Mouse (Mus musculus) megakaryocyte, embryonic 14.5 days (primary cell): ENCODE measurements around the gene Ppp1r12b. TPM values are rescaled to one million over a fixed set of nuclear protein-coding genes. Genes with fewer than 3 reads are reported as not detected.

ENCODE experiments used
- H3K27me3 ChIP-seq: replicated peaks from 2 replicates; pipeline ENCODE3; 2012; ENCODE audit warnings: inconsistent platforms
- H3K36me3 ChIP-seq: replicated peaks from 2 replicates; pipeline ENCODE3; 2012; ENCODE audit warnings: low read length, inconsistent platforms, mixed read lengths
- H3K4me1 ChIP-seq: 2 replicates; pipeline ENCODE4 v1.6.1; 2012; ENCODE audit warnings: inconsistent platforms
- H3K4me3 ChIP-seq: replicated peaks from 2 replicates; pipeline ENCODE3; 2012; ENCODE audit warnings: moderate library complexity, mild to moderate bottlenecking, inconsistent platforms
- H3K9me3 ChIP-seq: 2 replicates; pipeline ENCODE4 v1.6.1; 2012; ENCODE audit warnings: inconsistent platforms
- FLI1 ChIP-seq: IDR thresholded peaks from 2 replicates; pipeline ENCODE4 v1.6.1; 2012; ENCODE audit warnings: low read length, inconsistent platforms, mixed read lengths
- GATA1 ChIP-seq: IDR thresholded peaks from 3 replicates; pipeline ENCODE4 v1.6.1; 2012; ENCODE audit warnings: mixed read lengths, low read length, inconsistent platforms, borderline replicate concordance
- polyA plus RNA-seq: library from polyadenylated mRNA; stranded (reverse); fragments of >175 nt; gene quantifications from 2 replicates; pipeline ENCODE4 v1.2.3, GENCODE M21; 2012; ENCODE audit warnings: low replicate concordance; ENCODE audit not compliant: insufficient read depth

Ppp1r12b gene
- polyA plus RNA-seq, 1 experiment, result 0.60 TPM

DNA sequence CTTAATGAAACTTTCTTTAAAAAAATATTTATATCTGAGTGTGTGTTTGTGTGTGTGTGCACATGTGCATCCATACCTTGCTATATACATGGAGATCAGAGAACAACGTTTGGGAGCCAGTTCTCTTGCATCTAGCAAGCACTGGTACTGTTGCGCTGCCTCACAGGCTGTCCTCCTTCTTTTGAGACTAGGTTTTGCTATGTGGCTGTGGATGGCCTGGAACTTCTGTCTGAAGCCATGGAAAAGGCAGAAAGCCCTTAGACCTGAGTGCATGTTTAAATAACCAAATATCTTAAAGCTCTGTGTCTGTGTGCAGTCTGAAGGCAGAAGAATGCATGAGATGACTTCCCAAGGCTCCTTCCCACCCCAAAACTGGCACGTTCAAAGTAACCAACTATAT lies 182.9 kb downstream of the Ppp1r12b start:
- Histone ChIP-seq H3K27me3 (no peaks in the 10 kb centered on the region), H3K4me3 (no peak overlapping the region), H3K9me3 (no peaks in the 10 kb centered on the region), H3K36me3 (peaks cover 94% of the 10 kb centered on the region), H3K4me1 (peaks cover 40% of the 10 kb centered on the region)
- TF ChIP-seq GATA1 (no peak), FLI1 (no peak)

DNA sequence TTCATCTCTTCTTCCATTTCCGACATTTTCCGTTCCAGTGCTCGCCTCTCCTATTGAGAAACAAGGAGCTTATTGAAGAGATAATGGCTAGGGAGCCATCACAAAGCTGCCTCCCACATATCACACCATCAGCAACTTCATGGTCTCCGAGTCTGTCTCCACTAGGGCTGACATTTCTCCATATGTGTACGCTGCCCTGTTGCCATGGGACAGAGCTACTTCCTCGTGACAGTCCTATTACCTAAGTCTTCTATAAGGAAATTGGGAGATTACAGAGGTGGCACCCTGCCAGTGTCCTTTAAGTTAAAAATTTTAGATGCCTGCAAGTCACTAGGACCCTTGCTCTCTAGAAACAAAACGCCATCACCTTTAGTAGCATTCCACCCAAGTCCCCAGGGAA lies 183.7 kb downstream of the Ppp1r12b start:
- no peaks in the 10 kb centered on the region for H3K9me3 ChIP-seq
- peaks cover 40% of the 10 kb centered on the region for H3K4me1 ChIP-seq
- H3K27me3 ChIP-seq, result no peaks in the 10 kb centered on the region
- no peak overlapping the region for H3K4me3 ChIP-seq
- peaks cover 94% of the 10 kb centered on the region for H3K36me3 ChIP-seq
- no peak for TF ChIP-seq GATA1
- TF ChIP-seq FLI1, result no peak

GRCm38 (mm10) chr1:134771353-134771752 lies 184.4 kb downstream of the Ppp1r12b start:
- H3K9me3 ChIP-seq, result no peaks in the 10 kb centered on the region
- H3K4me3 ChIP-seq, result no peak overlapping the region
- H3K36me3 ChIP-seq, result peaks cover 94% of the 10 kb centered on the region
- peaks cover 40% of the 10 kb centered on the region for H3K4me1 ChIP-seq
- no peaks in the 10 kb centered on the region for H3K27me3 ChIP-seq
- TF ChIP-seq FLI1 (no peak), GATA1 (no peak)

DNA sequence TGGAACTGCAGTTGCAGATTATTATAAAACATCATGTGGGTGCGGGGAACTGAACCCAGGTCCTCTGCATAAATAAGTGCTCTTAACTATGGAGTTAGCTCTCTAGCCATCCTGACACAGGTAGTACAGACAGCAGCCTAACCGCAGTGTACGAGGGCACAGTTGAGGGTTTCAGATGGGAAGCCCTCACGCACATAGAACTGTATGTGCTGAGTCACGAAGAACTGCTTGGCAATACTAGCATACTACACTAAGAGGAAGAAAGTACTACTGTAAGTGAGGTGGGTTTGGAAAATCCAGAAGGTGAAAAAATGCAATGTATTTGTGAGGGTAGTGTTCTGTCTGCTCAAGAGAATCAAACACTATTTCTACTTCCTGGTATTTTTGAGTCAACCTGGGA lies 185.4 kb downstream of the Ppp1r12b start:
- no peak overlapping the region for H3K4me3 ChIP-seq
- peaks cover 35% of the 10 kb centered on the region for H3K4me1 ChIP-seq
- no peaks in the 10 kb centered on the region for H3K27me3 ChIP-seq
- no peaks in the 10 kb centered on the region for H3K9me3 ChIP-seq
- TF ChIP-seq FLI1, result no peak
- TF ChIP-seq GATA1, result no peak
- H3K36me3 ChIP-seq, result peaks cover 94% of the 10 kb centered on the region

DNA sequence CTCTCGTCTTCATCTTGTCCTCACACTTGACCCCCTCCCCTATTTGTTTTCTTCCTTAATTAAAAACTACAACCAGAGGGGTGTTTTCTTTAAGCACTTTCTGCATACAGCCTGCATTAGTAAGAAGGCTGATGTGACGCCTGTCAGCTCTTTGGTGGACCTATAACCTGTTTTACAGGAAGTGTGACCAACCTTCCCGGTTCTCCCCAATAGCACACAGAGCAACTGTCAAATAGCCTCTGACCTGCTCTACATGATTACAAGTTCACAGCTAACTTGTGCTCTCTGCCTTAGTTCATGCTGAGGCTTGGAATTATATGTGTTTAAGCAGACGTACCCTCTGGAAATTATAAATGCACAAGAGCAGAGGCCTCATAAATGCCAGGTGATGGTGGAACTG lies 189.3 kb downstream of the Ppp1r12b start:
- H3K4me1 ChIP-seq, result peaks cover 19% of the 10 kb centered on the region
- TF ChIP-seq FLI1 (no peak), GATA1 (no peak)
- no peaks in the 10 kb centered on the region for H3K9me3 ChIP-seq
- no peaks in the 10 kb centered on the region for H3K27me3 ChIP-seq
- peaks cover 91% of the 10 kb centered on the region for H3K36me3 ChIP-seq
- no peak overlapping the region for H3K4me3 ChIP-seq

- no peak for TF ChIP-seq GATA1
- no peak for TF ChIP-seq FLI1
- Histone ChIP-seq H3K4me3 (no peak overlapping the region), H3K9me3 (no peaks in the 10 kb centered on the region), H3K4me1 (0 out of 2 replicates have a peak, but pooled peaks cover 7% of the 10 kb centered on the region), H3K36me3 (peaks cover 93% of the 10 kb centered on the region), H3K27me3 (no peaks in the 10 kb centered on the region)
Observed at GRCm38 (mm10) chr1:134764831-134765458, 190.8 kb downstream of the Ppp1r12b start.

- peaks cover 96% of the 10 kb centered on the region for H3K36me3 ChIP-seq
- H3K9me3 ChIP-seq, result no peaks in the 10 kb centered on the region
- no peak for TF ChIP-seq GATA1
- no peak overlapping the region for H3K4me3 ChIP-seq
- 0 out of 2 replicates have a peak, but pooled peaks cover 7% of the 10 kb centered on the region for H3K4me1 ChIP-seq
- H3K27me3 ChIP-seq, result no peaks in the 10 kb centered on the region
Observed at GRCm38 (mm10) chr1:134763776-134764438, 191.8 kb downstream of the Ppp1r12b start.

GRCm38 (mm10) chr1:134763250-134763649 lies 192.5 kb downstream of the Ppp1r12b start:
- Histone ChIP-seq H3K9me3 (no peaks in the 10 kb centered on the region), H3K27me3 (no peaks in the 10 kb centered on the region), H3K4me3 (no peak overlapping the region), H3K4me1 (0 out of 2 replicates have a peak, but pooled peaks cover 7% of the 10 kb centered on the region), H3K36me3 (peaks cover 96% of the 10 kb centered on the region)
- TF ChIP-seq FLI1 (no peak), GATA1 (no peak)

GRCm38 (mm10) chr1:134761534-134761933 lies 194.2 kb downstream of the Ppp1r12b start:
- Histone ChIP-seq H3K27me3 (no peaks in the 10 kb centered on the region), H3K4me3 (no peak overlapping the region), H3K36me3 (peaks cover 96% of the 10 kb centered on the region), H3K9me3 (no peaks in the 10 kb centered on the region), H3K4me1 (0 out of 2 replicates have a peak, but pooled peaks cover 7% of the 10 kb centered on the region)
- TF ChIP-seq FLI1, result no peak
- TF ChIP-seq GATA1, result no peak

DNA sequence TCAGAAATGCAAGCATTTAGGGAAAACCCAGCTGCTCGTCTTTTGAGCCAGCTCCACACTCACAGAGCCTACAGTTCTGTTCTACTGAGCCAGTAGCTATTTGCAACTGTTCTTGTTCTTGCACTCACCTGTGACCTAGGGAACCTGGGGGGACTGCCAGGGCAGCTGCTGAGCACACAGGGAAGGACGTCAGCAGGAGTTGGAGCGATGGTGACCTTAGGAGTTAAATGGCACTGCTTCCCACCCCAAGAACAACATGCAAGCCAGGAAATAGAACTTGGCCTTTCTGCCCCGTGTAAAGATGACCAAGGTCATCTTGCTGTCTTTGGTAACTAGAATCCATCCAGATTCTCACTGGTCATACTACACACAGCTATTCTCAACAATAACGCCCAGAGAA lies 195.1 kb downstream of the Ppp1r12b start:
- no peaks in the 10 kb centered on the region for H3K27me3 ChIP-seq
- no peak for TF ChIP-seq GATA1
- TF ChIP-seq FLI1, result no peak
- no peak overlapping the region for H3K4me3 ChIP-seq
- no peaks in the 10 kb centered on the region for H3K9me3 ChIP-seq
- H3K36me3 ChIP-seq, result peaks cover 96% of the 10 kb centered on the region
- H3K4me1 ChIP-seq, result 0 out of 2 replicates have a peak, but pooled peaks cover 7% of the 10 kb centered on the region
